Mouse (Mus musculus) MEL (cell line): ENCODE measurements around the gene Vamp8. TPM values are rescaled to one million over a fixed set of nuclear protein-coding genes. Genes with fewer than 3 reads are reported as not detected.

Source experiments
- DNase-seq: peaks from one replicate; pipeline ENCODE4 v3.0.0; 2011; ENCODE audit warnings: low read depth, low spot score
- H3K27ac ChIP-seq: 2 replicates; pipeline ENCODE4 v1.5.1; 2012; ENCODE audit warnings: low read depth, mild to moderate bottlenecking, control low read depth, low read length, moderate library complexity; ENCODE audit not compliant: control insufficient read depth
- H3K27me3 ChIP-seq, 2 experiments: fragments of 150-350 bp in 1 of 2; sonication (generic) in 1 of 2; 2 replicates each; pipeline ENCODE4 v1.6.1; 2012; ENCODE audit warnings: low read length in 2 of 2, mild to moderate bottlenecking in 2 of 2, improper control_type of control experiment in 1 of 2, moderate library complexity in 1 of 2; ENCODE audit not compliant: insufficient read depth in 2 of 2, control insufficient read depth in 1 of 2
- H3K36me3 ChIP-seq, 2 experiments: 2 replicates each; pipeline ENCODE4 v1.6.1; 2012 to 2014; ENCODE audit warnings: low read length in 2 of 2, improper control_type of control experiment in 1 of 2, inconsistent platforms in 1 of 2, mild to moderate bottlenecking in 1 of 2; ENCODE audit not compliant: insufficient read depth in 2 of 2, control insufficient read depth in 1 of 2
- H3K4me1 ChIP-seq, 2 experiments: fragments of 150-350 bp in 1 of 2; sonication (generic) in 1 of 2; 2 replicates each; pipeline ENCODE4 v1.6.1; 2012; ENCODE audit warnings: low read length in 2 of 2, improper control_type of control experiment in 1 of 2, mild to moderate bottlenecking in 1 of 2; ENCODE audit not compliant: insufficient read depth in 2 of 2, control insufficient read depth in 1 of 2
- H3K4me3 ChIP-seq, 2 experiments: fragments of 150-350 bp in 1 of 2; sonication (generic) in 1 of 2; 2 replicates each; pipeline ENCODE4 v1.5.1; 2012; ENCODE audit warnings: low read depth in 2 of 2, low read length in 2 of 2, mild to moderate bottlenecking in 2 of 2, moderate library complexity in 2 of 2, control low read depth in 1 of 2, improper control_type of control experiment in 1 of 2; ENCODE audit not compliant: control insufficient read depth in 1 of 2, insufficient read depth in 1 of 2
- H3K79me2 ChIP-seq: 2 replicates; pipeline ENCODE4 v1.6.1; 2012; ENCODE audit warnings: mild to moderate bottlenecking, low read length, moderate library complexity; ENCODE audit not compliant: control insufficient read depth, poor library complexity, insufficient read depth
- H3K9ac ChIP-seq: 2 replicates; pipeline ENCODE4 v1.6.1; 2012; ENCODE audit warnings: low read depth, mild to moderate bottlenecking, control low read depth, low read length, moderate library complexity; ENCODE audit not compliant: control insufficient read depth, poor library complexity, severe bottlenecking
- H3K9me3 ChIP-seq: fragments of 150-350 bp; sonication (generic); replicated peaks from 2 replicates; pipeline ENCODE4 v1.6.1; 2012; ENCODE audit warnings: mild to moderate bottlenecking, low read length, improper control_type of control experiment, moderate library complexity; ENCODE audit not compliant: insufficient read depth
- BHLHE40 ChIP-seq: IDR thresholded peaks from 2 replicates; pipeline ENCODE4 v1.6.1; 2012; ENCODE audit warnings: low read depth, mild to moderate bottlenecking, inconsistent platforms, low read length, improper control_type of control experiment, borderline replicate concordance
- CHD1 ChIP-seq: IDR thresholded peaks from 2 replicates; pipeline ENCODE4 v1.6.1; 2012; ENCODE audit warnings: low read depth, mild to moderate bottlenecking, inconsistent platforms, low read length, improper control_type of control experiment
- CTCF ChIP-seq, 3 experiments: IDR thresholded peaks in 2 of 3; conservative IDR thresholded peaks in 1 of 3; 2 replicates each; pipeline ENCODE4 v1.5.1; 2011 to 2012; ENCODE audit warnings: low read length in 3 of 3, low read depth in 2 of 3, mild to moderate bottlenecking in 2 of 3, improper control_type of control experiment in 1 of 3, inconsistent platforms in 1 of 3, mixed read lengths in 1 of 3, moderate library complexity in 1 of 3; ENCODE audit not compliant: control insufficient read depth in 1 of 3, insufficient read depth in 1 of 3, poor library complexity in 1 of 3, severe bottlenecking in 1 of 3
- E2F4 ChIP-seq: IDR thresholded peaks from 2 replicates; pipeline ENCODE4 v1.6.1; 2011; ENCODE audit warnings: low read depth, low read length, improper control_type of control experiment, borderline replicate concordance
- ELF1 ChIP-seq: IDR thresholded peaks from 2 replicates; pipeline ENCODE4 v1.6.1; 2014; ENCODE audit warnings: low read depth, mild to moderate bottlenecking, inconsistent platforms, low read length, improper control_type of control experiment, moderate library complexity
- GABPA ChIP-seq: IDR thresholded peaks from 2 replicates; pipeline ENCODE4 v1.6.1; 2012; ENCODE audit warnings: low read depth, mild to moderate bottlenecking, inconsistent platforms, low read length, improper control_type of control experiment, moderate library complexity
- HCFC1 ChIP-seq: IDR thresholded peaks from 2 replicates; pipeline ENCODE4 v1.6.1; 2012; ENCODE audit warnings: low read depth, mild to moderate bottlenecking, inconsistent platforms, low read length, improper control_type of control experiment, moderate library complexity
- JUND ChIP-seq: IDR thresholded peaks from 2 replicates; pipeline ENCODE4 v1.6.1; 2011; ENCODE audit warnings: low read depth, mild to moderate bottlenecking, improper control_type of control experiment, low read length
- KAT2A ChIP-seq: conservative IDR thresholded peaks from 2 replicates; pipeline ENCODE4 v1.6.1; 2012; ENCODE audit warnings: low read depth, low read length, improper control_type of control experiment, inconsistent platforms
- MAFK ChIP-seq: IDR thresholded peaks from 2 replicates; pipeline ENCODE4 v1.6.1; 2011; ENCODE audit warnings: low read depth, mild to moderate bottlenecking, low read length, improper control_type of control experiment, borderline replicate concordance
- MAX ChIP-seq: IDR thresholded peaks from 2 replicates; pipeline ENCODE4 v1.6.1; 2011; ENCODE audit warnings: low read length, improper control_type of control experiment
- MAZ ChIP-seq: IDR thresholded peaks from 2 replicates; pipeline ENCODE4 v1.6.1; 2012; ENCODE audit warnings: low read depth, mild to moderate bottlenecking, inconsistent platforms, low read length, improper control_type of control experiment
- MXI1 ChIP-seq: IDR thresholded peaks from 2 replicates; pipeline ENCODE4 v1.6.1; 2011; ENCODE audit warnings: mild to moderate bottlenecking, low read depth, low read length, improper control_type of control experiment
- MYB ChIP-seq: IDR thresholded peaks from 2 replicates; pipeline ENCODE4 v1.6.1; 2011; ENCODE audit warnings: mild to moderate bottlenecking, low read depth, low read length, improper control_type of control experiment
- MYC ChIP-seq: IDR thresholded peaks from 2 replicates; pipeline ENCODE4 v1.6.1; 2011; ENCODE audit warnings: low read depth, mild to moderate bottlenecking, low read length, improper control_type of control experiment, moderate library complexity
- NRF1 ChIP-seq: IDR thresholded peaks from 2 replicates; pipeline ENCODE4 v1.6.1; 2014; ENCODE audit warnings: low read depth, mild to moderate bottlenecking, inconsistent platforms, low read length, improper control_type of control experiment, moderate library complexity; ENCODE audit not compliant: poor library complexity, insufficient read depth, severe bottlenecking
- POLR2A ChIP-seq, 2 experiments: IDR thresholded peaks; 2 replicates each; pipeline ENCODE4 v1.6.1; 2011 to 2012; ENCODE audit warnings: low read length in 2 of 2, mild to moderate bottlenecking in 2 of 2, control low read depth in 1 of 2, improper control_type of control experiment in 1 of 2, low read depth in 1 of 2, moderate library complexity in 1 of 2; ENCODE audit not compliant: control insufficient read depth in 1 of 2, insufficient read depth in 1 of 2, poor library complexity in 1 of 2
- POLR2AphosphoS5 ChIP-seq: IDR thresholded peaks from 2 replicates; pipeline ENCODE4 v1.6.1; 2012; ENCODE audit warnings: low read depth, borderline replicate concordance, mild to moderate bottlenecking, inconsistent platforms, low read length, moderate library complexity, mixed read lengths
- RCOR1 ChIP-seq: IDR thresholded peaks from 2 replicates; pipeline ENCODE4 v1.6.1; 2012; ENCODE audit warnings: low read depth, mild to moderate bottlenecking, inconsistent platforms, low read length, improper control_type of control experiment
- SMC3 ChIP-seq: IDR thresholded peaks from 2 replicates; pipeline ENCODE4 v1.6.1; 2011; ENCODE audit warnings: low read depth, low read length, improper control_type of control experiment
- TAL1 ChIP-seq: IDR thresholded peaks from 2 replicates; pipeline ENCODE4 v1.6.1; 2012; ENCODE audit warnings: mild to moderate bottlenecking, inconsistent platforms, low read length, moderate library complexity, mixed read lengths
- TBP ChIP-seq: IDR thresholded peaks from 2 replicates; pipeline ENCODE4 v1.8.0; 2011; ENCODE audit warnings: low read depth, low read length, improper control_type of control experiment
- UBTF ChIP-seq: IDR thresholded peaks from 2 replicates; pipeline ENCODE4 v1.6.1; 2012; ENCODE audit warnings: low read depth, mild to moderate bottlenecking, inconsistent platforms, low read length, improper control_type of control experiment, moderate library complexity, borderline replicate concordance; ENCODE audit not compliant: insufficient read depth
- USF1 ChIP-seq: IDR thresholded peaks from 2 replicates; pipeline ENCODE4 v1.6.1; 2014; ENCODE audit warnings: low read depth, mild to moderate bottlenecking, inconsistent platforms, low read length, improper control_type of control experiment, moderate library complexity
- USF2 ChIP-seq, 2 experiments: IDR thresholded peaks; 2 replicates each; pipeline ENCODE4 v1.6.1; 2011 to 2012; ENCODE audit warnings: improper control_type of control experiment in 2 of 2, low read length in 2 of 2, borderline replicate concordance in 1 of 2, inconsistent platforms in 1 of 2, low read depth in 1 of 2, mild to moderate bottlenecking in 1 of 2; ENCODE audit not compliant: insufficient read depth in 1 of 2
- ZC3H11A ChIP-seq: IDR thresholded peaks from 2 replicates; pipeline ENCODE4 v1.6.1; 2012; ENCODE audit warnings: low read depth, mild to moderate bottlenecking, inconsistent platforms, low read length, improper control_type of control experiment
- ZKSCAN1 ChIP-seq: IDR thresholded peaks from 2 replicates; pipeline ENCODE4 v1.6.1; 2012; ENCODE audit warnings: low read depth, mild to moderate bottlenecking, inconsistent platforms, low read length, improper control_type of control experiment, moderate library complexity
- ZMIZ1 ChIP-seq: IDR thresholded peaks from 2 replicates; pipeline ENCODE4 v1.6.1; 2012; ENCODE audit warnings: low read depth, mild to moderate bottlenecking, inconsistent platforms, low read length, improper control_type of control experiment, moderate library complexity
- ZNF384 ChIP-seq: IDR thresholded peaks from 2 replicates; pipeline ENCODE4 v1.6.1; 2012; ENCODE audit warnings: low read depth, mild to moderate bottlenecking, inconsistent platforms, low read length, improper control_type of control experiment
- polyA plus RNA-seq, 2 experiments: library from polyadenylated mRNA; stranded (reverse) in 1 of 2; unstranded in 1 of 2; fragments of >175 nt in 1 of 2; fragments of >200 nt in 1 of 2; gene quantifications; 2 replicates each; pipeline versions ENCODE4 v1.2.1 to v1.2.4; 2012; ENCODE audit warnings: low replicate concordance in 2 of 2, low read depth in 1 of 2; ENCODE audit not compliant: insufficient read length in 2 of 2, insufficient read depth in 1 of 2, missing spikeins in 1 of 2
- total RNA-seq: library from RNA; depleted of rRNA; stranded (reverse); fragments of 300-350 nt; gene quantifications from 2 replicates; pipeline ENCODE4 v1.2.3, GENCODE M21; 2012

The Vamp8 gene
- total and polyA plus RNA-seq, 3 experiments: 164 to 179 TPM; not detected in 1

DNA sequence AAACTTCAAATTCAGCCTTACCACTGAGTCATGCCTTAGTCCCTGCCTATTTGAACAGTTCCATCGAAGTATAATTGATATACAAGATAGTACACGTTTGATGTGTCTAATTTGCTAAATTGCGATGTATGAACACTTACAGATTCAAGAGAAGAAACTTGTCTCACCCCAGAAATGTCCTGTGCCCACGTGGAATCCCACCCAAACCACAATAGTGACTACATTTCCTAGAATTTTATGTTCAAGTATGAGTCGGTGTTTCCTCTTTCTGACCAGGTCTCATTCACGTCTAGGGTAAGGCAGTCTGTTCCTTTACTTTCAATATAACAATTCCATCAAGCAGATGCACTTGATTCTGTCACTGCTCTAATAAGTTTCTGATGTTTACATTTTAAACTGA, 44.9 kb downstream of the Vamp8 start:
- peaks cover 55% of the 10 kb centered on the region for H3K79me2 ChIP-seq
- TF ChIP-seq MXI1 (peak; percentile 44), MYC (peak; percentile 92), KAT2A (no peak), MAX (peak; percentile 71), E2F4 (no peak), POLR2AphosphoS5 (no peak), NRF1 (no peak), ZMIZ1 (no peak), SMC3 (no peak), CTCF (IDR thresholded peaks at IDR 0.05 in 2 of 3, conservative IDR thresholded peaks at IDR 0.05 in 1 of 3; ENCODE audit: control insufficient read depth in 1 of 3, insufficient read depth in 1 of 3, low read depth in 2 of 3, low read length in 3 of 3, poor library complexity in 1 of 3, severe bottlenecking in 1 of 3) (no peak)
- TF ChIP-seq, all 39 proteins: peak for 3
- no peaks in the 10 kb centered on the region for H3K9me3 ChIP-seq
- peaks cover 16 to 23% of the 10 kb centered on the region in 2 experiments for H3K4me1 ChIP-seq
- H3K4me3 ChIP-seq: peak overlapping the region; percentile 22 to 74; a peak in 3 of 4 replicates
- peak overlapping the region; percentile 97 for H3K27ac ChIP-seq
- H3K9ac ChIP-seq: peak overlapping the region; percentile 99
- H3K36me3 ChIP-seq: peaks cover 0 to 31% of the 10 kb centered on the region in 2 experiments; a peak in 2 of 4 replicates
- H3K27me3 ChIP-seq: no peaks in the 10 kb centered on the region
- DNase-seq: peak; percentile 77

DNA sequence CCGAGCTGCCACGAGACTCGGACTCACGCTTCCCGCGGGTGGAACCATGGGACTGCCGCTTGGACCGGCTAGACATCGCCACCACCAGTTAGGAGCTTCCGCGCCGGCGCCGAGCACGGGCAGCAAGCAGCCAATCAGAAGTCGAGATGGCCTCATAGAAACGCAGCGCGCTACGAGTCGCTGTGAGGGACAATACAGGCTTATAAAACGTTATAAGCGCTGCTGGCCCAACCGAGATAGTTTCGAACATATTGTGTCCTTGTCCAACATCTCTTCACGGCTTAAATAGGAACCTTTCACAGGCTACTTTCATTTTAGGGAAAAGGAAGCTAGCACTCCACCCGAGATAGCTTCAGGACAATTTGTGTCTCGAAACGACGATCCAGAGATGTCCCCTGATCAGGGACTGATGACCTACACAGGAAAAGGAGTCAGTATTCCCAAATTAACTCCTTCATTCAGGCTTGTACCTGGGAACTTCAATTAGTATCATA, 45.4 kb downstream of the Vamp8 start, which contains the start of gene Usp39:
TSS of gene Usp39 (minus strand) at position 111 of the 494 bp plus-strand sequence.
- Histone ChIP-seq H3K36me3 (peaks cover 0 to 28% of the 10 kb centered on the region in 2 experiments; a peak in 3 of 4 replicates), H3K27me3 (no peaks in the 10 kb centered on the region), H3K4me1 (peaks cover 16 to 19% of the 10 kb centered on the region in 2 experiments), H3K9me3 (no peaks in the 10 kb centered on the region), H3K9ac (peak within 1 kb of the TSS; percentile 99), H3K27ac (peak within 1 kb of the TSS; percentile 97), H3K4me3 (peak within 1 kb of the TSS; percentile 74 to 98), H3K79me2 (peaks cover 51% of the 10 kb centered on the region)
- peak; percentile 97 for DNase-seq
- TF ChIP-seq SMC3 (no peak), POLR2A (IDR thresholded peaks at IDR 0.05; ENCODE audit: control insufficient read depth in 1 of 2, insufficient read depth in 1 of 2, low read depth in 1 of 2, low read length in 2 of 2, poor library complexity in 1 of 2) (peak in 1 of 2 experiments; percentile 88; a peak in 3 of 4 replicates), ZKSCAN1 (no peak), ELF1 (peak; percentile 87), BHLHE40 (no peak), MYB (no peak), MAZ (no peak), MXI1 (peak; percentile 87), TAL1 (no peak), NRF1 (peak; percentile 73), UBTF (no peak), CHD1 (peak; percentile 59; the same call in 1 of the 2 replicates), ZNF384 (no peak), CTCF (IDR thresholded peaks at IDR 0.05 in 2 of 3, conservative IDR thresholded peaks at IDR 0.05 in 1 of 3; ENCODE audit: control insufficient read depth in 1 of 3, insufficient read depth in 1 of 3, low read depth in 2 of 3, low read length in 3 of 3, poor library complexity in 1 of 3, severe bottlenecking in 1 of 3) (no peak), MAFK (no peak), MYC (peak; percentile 71; the same call in 1 of the 2 replicates), TBP (peak; percentile 91), KAT2A (peak; percentile 63; the same call in 1 of the 2 replicates), RCOR1 (no peak), ZC3H11A (no peak), USF2 (IDR thresholded peaks at IDR 0.05; ENCODE audit: borderline replicate concordance in 1 of 2, insufficient read depth in 1 of 2, low read depth in 1 of 2, low read length in 2 of 2) (no peak), USF1 (peak; percentile 62), JUND (no peak), GABPA (no peak), HCFC1 (peak; percentile 91)
